Mouse (Mus musculus) frontal cortex, adult 2 months (tissue): ENCODE results near the gene Eef1a2. TPM values are rescaled to one million over a fixed set of nuclear protein-coding genes. Genes with fewer than 3 reads are reported as not detected.

Source experiments
- polyA plus RNA-seq: library from polyadenylated mRNA; depleted of rRNA; stranded (reverse); fragments of >200 nt; gene quantifications from 2 replicates; pipeline ENCODE4 v1.2.3, GENCODE M21; 2012; rRNA removed

The Eef1a2 gene
- polyA plus RNA-seq, 1 experiment = 990 TPM

Other genes with a start within 250 kb of the Eef1a2 start
- 43.1 and 45.7 TPM in 2 replicates for gene Ythdf1, start 236.1 kb downstream of the Eef1a2 start, polyA plus RNA-seq
- gene Birc7, start 228.0 kb downstream of the Eef1a2 start, polyA plus RNA-seq = 0.08 and 0.42 TPM in 2 replicates
- gene Nkain4, start 202.3 kb downstream of the Eef1a2 start, polyA plus RNA-seq = 74.4 and 84.5 TPM in 2 replicates
- gene Arfgap1, start 189.8 kb downstream of the Eef1a2 start, polyA plus RNA-seq = 127 and 143 TPM in 2 replicates
- gene Col20a1, start 170.5 kb downstream of the Eef1a2 start, polyA plus RNA-seq = 4.1 TPM in 2 replicates
- gene Chrna4, start 113.5 kb downstream of the Eef1a2 start, polyA plus RNA-seq = 12.3 and 13.7 TPM in 2 replicates
- 167 and 170 TPM in 2 replicates for gene Kcnq2, start 21.7 kb downstream of the Eef1a2 start, polyA plus RNA-seq
- gene Ppdpf, start 30.2 kb upstream of the Eef1a2 start, polyA plus RNA-seq = 117 and 142 TPM in 2 replicates
- gene Ptk6, start 45.8 kb upstream of the Eef1a2 start, polyA plus RNA-seq = 0.04 and 0.08 TPM in 2 replicates
- 0.44 and 0.50 TPM in 2 replicates for gene Srms, start 56.2 kb upstream of the Eef1a2 start, polyA plus RNA-seq
- gene Fndc11, start 63.0 kb upstream of the Eef1a2 start, polyA plus RNA-seq = 0.13 and 0.14 TPM in 2 replicates
- gene Helz2, start 85.0 kb upstream of the Eef1a2 start, polyA plus RNA-seq = 3.0 TPM in 2 replicates
- 20.8 and 21.7 TPM in 2 replicates for gene Gmeb2, start 131.0 kb upstream of the Eef1a2 start, polyA plus RNA-seq
- gene Stmn3, start 157.5 kb upstream of the Eef1a2 start, polyA plus RNA-seq = 725 and 731 TPM in 2 replicates
- 71.9 and 77.1 TPM in 2 replicates for gene Rtel1, start 162.7 kb upstream of the Eef1a2 start, polyA plus RNA-seq
- gene Zgpat, start 207.9 kb upstream of the Eef1a2 start, polyA plus RNA-seq = 87.9 and 93.7 TPM in 2 replicates
- gene Arfrp1, start 208.4 kb upstream of the Eef1a2 start, polyA plus RNA-seq = 75.8 and 76.8 TPM in 2 replicates
- 71.8 and 72.7 TPM in 2 replicates for gene Lime1, start 223.1 kb upstream of the Eef1a2 start, polyA plus RNA-seq